Mouse (Mus musculus) hindbrain, embryonic 14.5 days (tissue): ENCODE results near the gene Mob3b. TPM values are rescaled to one million over a fixed set of nuclear protein-coding genes. Genes with fewer than 3 reads are reported as not detected.

Source experiments
- ATAC-seq: fragments of 200-750 bp; cut with Nextera tagmentation; 2 replicates; pipeline ENCODE4 v1.8.0; 2017; ENCODE audit warnings: moderate number of reproducible peaks, mild to moderate bottlenecking, moderate TSS enrichment, moderate library complexity; ENCODE audit not compliant: low FRiP score
- DNase-seq: peaks from one replicate; pipeline ENCODE4 v3.0.0-alpha.2; 2015; ENCODE audit warnings: low spot score
- H3K27ac ChIP-seq: fragments of 300-500 bp; sonication (generic); 2 replicates; pipeline ENCODE4 v1.5.1; 2014; ENCODE audit warnings: mild to moderate bottlenecking, moderate library complexity
- H3K27me3 ChIP-seq: fragments of 300-500 bp; sonication (generic); 2 replicates; pipeline ENCODE4 v1.6.1; 2014; ENCODE audit warnings: mild to moderate bottlenecking, low read length, mixed read lengths; ENCODE audit not compliant: control insufficient read depth, insufficient read depth
- H3K36me3 ChIP-seq: fragments of 300-500 bp; sonication (generic); replicated peaks from 2 replicates; pipeline ENCODE4 v1.6.1; 2014; ENCODE audit not compliant: control insufficient read depth, insufficient read depth
- H3K4me1 ChIP-seq: fragments of 300-500 bp; sonication (generic); replicated peaks from 2 replicates; pipeline ENCODE4 v1.6.1; 2014; ENCODE audit warnings: antibody characterized with exemption, low read length, mixed read lengths; ENCODE audit not compliant: control insufficient read depth, insufficient read depth
- H3K4me2 ChIP-seq: fragments of 300-500 bp; sonication (generic); replicated peaks from 2 replicates; pipeline ENCODE4 v1.6.1; 2014; ENCODE audit warnings: mild to moderate bottlenecking, moderate library complexity
- H3K4me3 ChIP-seq: fragments of 300-500 bp; sonication (generic); replicated peaks from 2 replicates; pipeline ENCODE4 v1.5.1; 2014; ENCODE audit warnings: mild to moderate bottlenecking, low read length
- H3K9ac ChIP-seq: fragments of 300-500 bp; sonication (generic); 2 replicates; pipeline ENCODE4 v1.6.1; 2014
- H3K9me3 ChIP-seq: fragments of 300-500 bp; sonication (generic); 2 replicates; pipeline ENCODE4 v1.6.1; 2016; ENCODE audit warnings: low read length; ENCODE audit not compliant: control insufficient read depth
- WGBS: fragments of 180-500 bp; shearing (Covaris S2); extraction: QIAGEN DNeasy Blood & Tissue Kit; methylation state at CpG from one replicate; pipeline ENCODE4 v1.1.7; 2014; 5-methylcytosine and 5-hydroxymethylcytosine counted together
- polyA plus RNA-seq: library from polyadenylated mRNA; unstranded; fragments of >200 nt; fragmentation: Nextera tagmentation; extraction: Ambion mirVana; gene quantifications from 2 replicates; pipeline ENCODE4 v1.2.1, GENCODE M21; 2014

The Mob3b gene
- polyA plus RNA-seq, 1 experiment from 2014 or later: 4.0 TPM

DNA sequence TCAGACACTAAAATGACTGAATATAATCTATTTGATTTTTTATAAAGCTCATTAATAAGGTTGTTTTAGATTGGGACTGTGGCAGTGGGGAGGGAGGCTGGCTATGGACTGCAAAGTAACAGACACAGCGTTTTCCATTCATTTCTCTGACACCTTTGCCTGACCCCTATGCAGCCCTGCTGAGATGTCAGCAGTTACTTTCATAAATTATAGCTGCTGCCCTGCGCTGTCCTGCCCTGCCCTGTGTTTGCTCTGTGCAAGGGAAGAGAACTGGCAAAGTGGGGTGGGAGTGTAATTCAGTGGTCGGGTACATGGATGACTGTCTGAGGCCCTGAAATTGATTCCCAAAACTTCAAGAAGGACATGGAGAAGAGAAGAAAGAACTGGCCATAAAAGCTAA, 3.2 kb downstream of the Mob3b start:
- no peaks in the 10 kb centered on the region for H3K36me3 ChIP-seq
- H3K4me2 ChIP-seq: no peak overlapping the region
- 23% methylated on average over 3 of the region's 3 CpGs for WGBS
- peaks cover 6% of the 10 kb centered on the region; the same call in 1 of the 2 replicates for H3K4me1 ChIP-seq
- H3K4me3 ChIP-seq: no peak overlapping the region
- ATAC-seq (no peak), DNase-seq (no peak)
- H3K9me3 ChIP-seq: no peaks in the 10 kb centered on the region
- H3K27ac ChIP-seq: no peak overlapping the region
- H3K9ac ChIP-seq: no peak overlapping the region
- peaks cover 14% of the 10 kb centered on the region; the same call in 1 of the 2 replicates for H3K27me3 ChIP-seq

DNA sequence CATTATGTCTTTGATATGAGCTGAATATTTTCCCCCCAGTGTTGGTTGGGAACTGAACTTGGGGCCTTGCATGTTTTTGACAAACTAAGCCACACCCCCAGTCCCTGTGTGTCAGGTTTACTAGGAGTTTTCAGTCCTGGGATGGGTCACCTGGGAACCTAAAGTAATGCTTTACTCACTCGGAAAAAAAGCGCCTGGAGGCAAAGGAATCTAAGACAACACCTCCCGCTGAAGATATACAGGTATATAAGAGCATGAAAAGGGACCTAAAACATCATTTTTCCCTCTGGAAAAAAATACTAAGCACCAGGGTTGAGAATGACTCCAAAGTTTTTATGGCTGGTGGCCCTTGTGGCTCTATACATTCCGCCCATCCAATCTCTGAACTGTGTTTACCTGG, 5.5 kb downstream of the Mob3b start, which contains the start of gene Ifnk:
TSS of gene Ifnk (plus strand) at position 301 of the 400 bp plus-strand sequence.
- no peak within 1 kb of the TSS for H3K9ac ChIP-seq
- H3K9me3 ChIP-seq: no peaks in the 10 kb centered on the region
- H3K4me3 ChIP-seq: no peak within 1 kb of the TSS
- H3K36me3 ChIP-seq: no peaks in the 10 kb centered on the region
- ATAC-seq (no peak), DNase-seq (no peak)
- WGBS: 87% methylated on average over 4 of the region's 4 CpGs
- H3K4me2 ChIP-seq: no peak within 1 kb of the TSS
- no peak within 1 kb of the TSS for H3K27ac ChIP-seq
- H3K27me3 ChIP-seq: peaks cover 9% of the 10 kb centered on the region; the same call in 1 of the 2 replicates
- H3K4me1 ChIP-seq: peaks cover 6% of the 10 kb centered on the region; the same call in 1 of the 2 replicates

GRCm38 (mm10) chr4:35150706-35151105, 6.6 kb downstream of the Mob3b start:
- no peaks in the 10 kb centered on the region for H3K9me3 ChIP-seq
- 87% methylated on average over 3 of the region's 3 CpGs for WGBS
- ATAC-seq: no peak
- H3K36me3 ChIP-seq: no peaks in the 10 kb centered on the region
- H3K27me3 ChIP-seq: 0 out of 2 replicates have a peak, but pooled peaks cover 3% of the 10 kb centered on the region
- H3K4me3 ChIP-seq: no peak overlapping the region
- no peak overlapping the region for H3K9ac ChIP-seq
- no peaks in the 10 kb centered on the region for H3K4me1 ChIP-seq
- DNase-seq: no peak
- H3K4me2 ChIP-seq: no peak overlapping the region
- no peak overlapping the region for H3K27ac ChIP-seq

DNA sequence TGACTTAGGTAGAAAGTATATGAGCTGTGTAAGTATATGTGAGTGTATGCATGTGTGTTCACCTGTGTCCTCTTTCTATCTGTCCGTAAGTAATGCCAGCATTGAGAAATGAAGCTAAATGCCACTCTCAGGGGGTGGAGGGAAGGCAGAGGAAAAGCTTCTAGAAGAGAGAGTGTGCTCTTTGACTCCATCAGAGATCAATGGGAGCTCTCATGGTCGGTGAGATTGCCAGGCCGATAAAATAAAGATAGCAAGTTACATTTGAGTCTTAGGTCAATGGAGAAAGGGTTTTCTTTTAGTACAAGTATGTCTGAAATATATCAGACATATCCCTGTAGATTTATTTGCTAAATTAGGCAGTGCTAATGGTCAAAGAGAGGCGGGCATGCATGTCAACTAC, 9.0 kb downstream of the Mob3b start:
- Histone ChIP-seq H3K4me1 (no peaks in the 10 kb centered on the region), H3K27ac (no peak overlapping the region), H3K4me3 (no peak overlapping the region), H3K27me3 (no peaks in the 10 kb centered on the region), H3K9ac (no peak overlapping the region), H3K36me3 (no peaks in the 10 kb centered on the region), H3K4me2 (no peak overlapping the region), H3K9me3 (no peaks in the 10 kb centered on the region)
- no peak for ATAC-seq
- WGBS: 91% methylated on average over 4 of the region's 4 CpGs
- no peak for DNase-seq

- H3K4me1 ChIP-seq: no peaks in the 10 kb centered on the region
- H3K27me3 ChIP-seq: no peaks in the 10 kb centered on the region
- H3K9ac ChIP-seq: no peak overlapping the region
- 94% methylated on average over 5 of the region's 5 CpGs for WGBS
- no peak overlapping the region for H3K27ac ChIP-seq
- H3K9me3 ChIP-seq: no peaks in the 10 kb centered on the region
- no peaks in the 10 kb centered on the region for H3K36me3 ChIP-seq
- H3K4me3 ChIP-seq: no peak overlapping the region
- no peak for DNase-seq
- ATAC-seq: no peak
- no peak overlapping the region for H3K4me2 ChIP-seq
Measured at GRCm38 (mm10) chr4:35146597-35146996, 10.7 kb downstream of the Mob3b start.

GRCm38 (mm10) chr4:35145726-35146125, 11.6 kb downstream of the Mob3b start:
- no peaks in the 10 kb centered on the region for H3K4me1 ChIP-seq
- 85% methylated on average over 10 of the region's 10 CpGs for WGBS
- H3K27me3 ChIP-seq: no peaks in the 10 kb centered on the region

DNA sequence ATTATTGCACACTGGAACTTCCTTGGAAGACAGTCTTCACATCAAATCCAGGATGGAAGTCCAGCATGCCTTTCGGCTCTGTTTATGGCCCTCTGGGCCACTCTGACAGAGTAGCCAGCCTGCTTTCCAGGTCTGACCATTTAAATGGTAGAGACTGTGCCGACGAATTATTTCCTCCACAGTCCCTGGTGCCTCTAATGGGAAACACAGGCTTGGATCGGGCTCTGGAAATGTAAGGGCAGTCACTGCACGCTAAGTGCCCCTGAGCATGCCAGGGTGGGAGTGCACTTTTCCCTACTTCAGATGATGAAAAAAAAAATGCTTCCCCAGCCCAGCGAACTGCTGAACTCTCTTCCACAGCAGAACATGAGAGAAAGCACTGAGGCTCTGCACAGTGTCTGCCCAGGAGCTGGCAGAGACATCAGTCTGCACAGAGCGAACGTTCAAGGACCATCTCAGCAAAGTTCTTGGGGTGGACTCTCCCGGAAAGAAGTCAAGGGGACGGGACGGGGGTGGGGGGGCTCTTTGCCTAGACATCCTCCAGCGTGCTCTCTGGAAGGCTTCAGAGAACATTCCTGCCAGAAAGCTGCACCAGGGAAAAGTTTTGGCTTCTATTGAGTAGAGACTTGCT, 13.7 kb downstream of the Mob3b start:
- ATAC-seq: no peak
- no peak overlapping the region for H3K27ac ChIP-seq
- WGBS: 86% methylated on average over 12 of the region's 12 CpGs
- H3K27me3 ChIP-seq: no peaks in the 10 kb centered on the region
- no peaks in the 10 kb centered on the region for H3K36me3 ChIP-seq
- no peaks in the 10 kb centered on the region for H3K9me3 ChIP-seq
- no peaks in the 10 kb centered on the region for H3K4me1 ChIP-seq
- no peak overlapping the region for H3K4me3 ChIP-seq
- DNase-seq: no peak
- no peak overlapping the region for H3K4me2 ChIP-seq
- H3K9ac ChIP-seq: no peak overlapping the region

More at GRCm38 (mm10) chr4:35145726-35146125, 11.6 kb downstream of the Mob3b start:
- no peak overlapping the region for H3K27ac ChIP-seq
- H3K4me3 ChIP-seq: no peak overlapping the region
- no peak overlapping the region for H3K4me2 ChIP-seq
- no peaks in the 10 kb centered on the region for H3K9me3 ChIP-seq
- H3K9ac ChIP-seq: no peak overlapping the region
- ATAC-seq (no peak), DNase-seq (no peak)
- no peaks in the 10 kb centered on the region for H3K36me3 ChIP-seq

GRCm38 (mm10) chr4:35140317-35140716, 17.0 kb downstream of the Mob3b start:
- H3K9ac ChIP-seq: no peak overlapping the region
- H3K36me3 ChIP-seq: no peaks in the 10 kb centered on the region
- ATAC-seq (no peak), DNase-seq (no peak)
- no peaks in the 10 kb centered on the region for H3K27me3 ChIP-seq
- no peak overlapping the region for H3K27ac ChIP-seq
- no peak overlapping the region for H3K4me2 ChIP-seq
- H3K4me3 ChIP-seq: no peak overlapping the region
- 83% methylated on average over 6 of the region's 6 CpGs for WGBS
- H3K9me3 ChIP-seq: no peaks in the 10 kb centered on the region
- no peaks in the 10 kb centered on the region for H3K4me1 ChIP-seq

- Histone ChIP-seq H3K36me3 (no peaks in the 10 kb centered on the region), H3K4me1 (no peaks in the 10 kb centered on the region), H3K9ac (no peak overlapping the region), H3K4me2 (no peak overlapping the region), H3K4me3 (no peak overlapping the region), H3K27me3 (no peaks in the 10 kb centered on the region), H3K27ac (no peak overlapping the region), H3K9me3 (no peaks in the 10 kb centered on the region)
- DNase-seq (no peak), ATAC-seq (no peak)
- 40% methylated on average over 6 of the region's 6 CpGs for WGBS
Measured at GRCm38 (mm10) chr4:35138077-35138476, 19.2 kb downstream of the Mob3b start.

GRCm38 (mm10) chr4:35136996-35137395, 20.3 kb downstream of the Mob3b start:
- no peaks in the 10 kb centered on the region for H3K4me1 ChIP-seq
- ATAC-seq: no peak
- H3K9me3 ChIP-seq: no peaks in the 10 kb centered on the region
- H3K27me3 ChIP-seq: no peaks in the 10 kb centered on the region
- WGBS: 91% methylated on average over 8 of the region's 8 CpGs
- no peak overlapping the region for H3K9ac ChIP-seq
- DNase-seq: no peak
- no peak overlapping the region for H3K4me3 ChIP-seq
- no peaks in the 10 kb centered on the region for H3K36me3 ChIP-seq
- no peak overlapping the region for H3K27ac ChIP-seq
- H3K4me2 ChIP-seq: no peak overlapping the region
